Mouse (Mus musculus): Measurements from ENCODE around the gene Spg11. TPM values are rescaled to one million over a fixed set of nuclear protein-coding genes. Genes with fewer than 3 reads are reported as not detected.
"Not testable (repeated sequence)": the region's sequence is repeated elsewhere in the genome, so short reads cannot be mapped to it uniquely, and the experiment has no call there.

The Spg11 gene
- total RNA-seq, 2 experiments from 2014 or later: 18.6 to 20.1 TPM

DNA sequence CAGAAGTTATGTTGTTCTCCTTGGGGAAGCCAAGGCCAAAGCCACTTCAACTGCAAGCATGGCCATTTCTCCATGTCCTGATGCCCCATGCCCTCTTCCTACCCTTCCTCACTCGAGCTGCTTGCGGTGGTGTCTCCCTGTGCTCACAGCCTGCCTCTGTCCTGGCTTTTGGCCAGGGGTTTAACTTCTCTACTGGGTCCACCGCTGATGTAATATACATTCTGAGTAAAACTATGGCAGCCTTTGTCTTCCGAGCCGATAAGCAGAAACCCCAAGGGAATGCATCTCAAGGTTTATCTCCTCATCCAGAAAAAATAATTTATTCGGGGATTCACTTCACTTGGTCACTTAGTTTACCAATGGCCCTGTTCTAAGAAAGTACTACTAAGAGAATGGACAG is 28.5 kb upstream of the Spg11 start:
- DNase-seq (ENCODE audit: low spot score in 2 of 2): no peak

DNA sequence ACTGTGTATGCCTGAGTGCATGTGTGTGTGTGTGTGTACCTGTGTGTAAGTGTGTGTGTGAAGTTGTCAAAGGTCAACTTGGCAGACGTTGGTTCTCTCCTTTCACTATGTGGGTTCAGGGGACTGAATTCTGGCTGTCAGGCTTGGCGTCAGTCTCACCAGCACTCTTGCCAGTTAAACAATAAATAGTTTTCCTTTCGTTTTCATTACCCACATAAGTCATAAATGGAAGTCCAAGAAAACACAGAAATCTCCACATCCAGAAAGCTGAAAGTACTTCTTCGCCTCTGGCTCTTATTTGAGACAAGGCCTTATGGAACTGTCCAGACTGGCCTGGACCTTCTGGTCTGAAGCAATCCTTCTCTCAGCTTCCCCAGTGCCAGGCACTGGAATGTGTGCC is 27.6 kb upstream of the Spg11 start:
- no peak for DNase-seq (ENCODE audit: low spot score in 2 of 2)

DNA sequence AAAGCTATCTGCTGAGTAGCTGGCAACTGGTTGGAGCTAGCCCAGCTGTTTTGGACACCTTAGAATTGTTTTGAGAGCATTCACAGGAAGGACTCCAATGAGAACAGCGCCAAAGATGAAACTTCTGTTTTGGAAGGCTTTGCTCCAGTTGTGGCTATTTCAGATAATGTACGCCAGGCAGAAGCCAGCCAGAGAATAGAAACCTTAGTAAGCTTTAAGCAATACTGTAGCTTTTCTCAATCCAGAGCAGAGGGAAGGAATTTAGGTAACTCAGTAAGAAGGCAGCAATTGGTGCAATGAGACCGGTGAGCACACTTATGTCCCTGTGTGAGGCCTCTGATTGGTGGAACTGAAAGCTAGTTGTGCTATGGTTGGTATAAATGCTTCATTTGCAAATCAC is 24.9 kb upstream of the Spg11 start:
- no peak for DNase-seq (ENCODE audit: low spot score in 2 of 2)

DNA sequence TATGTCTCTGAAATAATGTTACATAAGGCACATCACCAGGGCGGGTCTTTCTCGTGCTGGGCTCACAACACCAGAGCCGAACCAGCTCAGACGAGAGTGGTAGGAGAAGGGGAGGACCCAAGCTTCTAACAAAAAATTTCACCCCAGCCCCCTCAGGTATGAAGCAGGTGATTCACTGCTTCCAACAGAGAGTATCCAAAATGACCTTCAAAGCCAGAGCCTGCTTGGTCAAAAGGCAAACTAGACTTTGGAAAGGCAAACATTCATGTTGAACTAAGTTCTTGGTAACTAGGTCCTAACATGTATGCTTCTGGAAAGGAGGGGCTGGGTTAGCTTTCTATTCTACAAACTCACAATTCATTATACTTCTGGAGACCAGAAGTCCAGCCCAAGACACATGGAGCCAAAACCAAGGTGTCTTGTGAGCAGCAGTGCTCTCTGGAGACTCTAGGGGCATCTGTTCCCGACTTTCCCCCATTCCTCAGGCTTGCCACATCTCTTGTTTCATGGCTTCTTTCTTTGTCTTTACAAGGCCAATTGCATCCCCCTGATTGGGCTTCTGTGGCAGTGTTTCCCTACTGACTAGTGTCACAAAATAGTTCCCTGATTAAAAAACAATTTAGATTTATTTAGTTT is 23.3 kb upstream of the Spg11 start:
- DNase-seq (ENCODE audit: low spot score in 2 of 2): no peak

DNA sequence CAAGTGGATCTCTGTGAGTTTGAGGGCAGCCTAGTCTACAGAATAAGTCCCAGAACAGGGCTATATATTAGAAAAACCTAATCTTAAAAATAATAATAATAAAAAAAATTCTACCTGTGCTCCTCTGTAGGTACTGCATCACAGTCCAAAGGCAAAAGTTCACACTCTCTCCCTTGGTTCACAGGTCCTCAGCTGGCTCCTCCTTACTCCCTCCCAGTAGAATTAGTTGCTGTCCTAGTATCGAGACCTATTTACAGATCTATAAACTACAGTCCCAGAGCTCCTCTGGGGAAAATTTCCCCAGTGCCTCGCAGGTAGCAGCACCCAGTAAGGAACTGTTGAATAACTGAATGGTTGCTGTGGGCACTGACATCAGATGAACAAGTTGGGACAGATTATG is 22.6 kb upstream of the Spg11 start:
- DNase-seq (ENCODE audit: low spot score in 2 of 2): no peak

DNA sequence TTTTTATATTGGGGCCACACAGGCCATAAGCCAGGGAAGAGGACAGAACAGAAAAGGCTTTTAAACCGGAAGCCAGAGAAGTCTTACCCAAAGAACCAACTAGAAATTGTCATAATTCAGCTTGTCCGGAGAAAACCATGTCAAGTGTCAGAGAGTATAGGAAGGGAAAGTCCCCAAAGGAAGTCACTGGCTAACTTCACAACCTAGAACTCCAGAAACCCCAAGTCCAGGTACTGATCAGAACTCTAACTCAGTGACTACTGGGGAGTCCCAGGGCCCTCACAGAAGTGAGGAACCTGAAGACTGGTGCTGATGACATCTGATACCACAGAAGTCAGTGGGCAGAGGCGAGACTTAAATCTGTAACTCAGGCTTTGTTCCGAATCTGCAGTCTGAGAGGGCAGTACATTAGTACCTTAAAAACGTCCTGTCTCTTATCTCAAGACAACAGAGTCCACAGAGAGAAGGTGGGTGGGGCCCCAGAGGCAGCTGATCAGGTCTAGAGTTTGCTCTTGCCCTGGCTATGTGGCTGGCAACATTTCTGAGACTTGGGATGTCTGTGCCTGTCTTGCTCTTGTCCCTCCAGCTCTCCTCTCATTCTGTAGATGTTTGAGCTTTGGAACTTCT is 19.8 kb upstream of the Spg11 start:
- no peak for DNase-seq (ENCODE audit: low spot score in 2 of 2)

DNA sequence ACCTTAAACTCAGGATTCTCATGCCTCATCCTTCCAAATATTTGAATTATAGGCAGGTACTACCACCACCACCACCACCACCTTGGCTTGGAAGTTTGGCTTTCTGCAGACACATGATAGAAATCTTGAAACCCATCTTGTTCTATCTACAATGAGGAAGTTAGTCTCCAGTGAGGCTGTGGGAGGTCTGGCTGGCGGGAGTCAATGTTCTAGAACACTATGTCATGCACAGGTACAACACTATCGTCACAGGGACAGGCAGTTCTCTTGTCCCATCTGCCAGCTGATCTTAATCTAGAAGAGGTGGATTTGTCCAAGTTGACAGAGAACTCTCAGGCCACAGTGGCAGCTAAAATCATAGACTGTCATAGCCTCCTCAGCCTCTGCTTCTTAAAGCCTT is 14.4 kb upstream of the Spg11 start:
- DNase-seq (ENCODE audit: low spot score in 2 of 2): no peak

DNA sequence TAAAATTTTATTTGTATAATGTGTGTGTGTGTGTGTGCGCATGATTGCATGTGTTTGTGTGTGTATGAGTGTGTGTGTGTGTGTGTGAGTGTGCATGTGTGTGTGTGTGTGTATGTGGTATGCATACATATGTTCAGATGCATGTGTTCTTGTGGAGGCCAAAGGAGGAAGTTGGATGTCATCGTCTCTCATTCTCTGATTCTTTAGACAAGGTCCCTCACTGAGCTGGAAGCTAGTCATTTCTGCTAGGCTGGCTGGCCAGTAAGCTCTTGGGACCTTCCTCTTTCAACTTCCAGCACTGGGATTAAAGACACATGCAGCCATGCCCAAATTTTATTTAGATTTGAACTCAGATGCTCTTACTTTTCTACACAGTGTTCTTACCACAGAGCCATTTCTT is 13.9 kb upstream of the Spg11 start:
- no peak for DNase-seq (ENCODE audit: low spot score in 2 of 2)

DNA sequence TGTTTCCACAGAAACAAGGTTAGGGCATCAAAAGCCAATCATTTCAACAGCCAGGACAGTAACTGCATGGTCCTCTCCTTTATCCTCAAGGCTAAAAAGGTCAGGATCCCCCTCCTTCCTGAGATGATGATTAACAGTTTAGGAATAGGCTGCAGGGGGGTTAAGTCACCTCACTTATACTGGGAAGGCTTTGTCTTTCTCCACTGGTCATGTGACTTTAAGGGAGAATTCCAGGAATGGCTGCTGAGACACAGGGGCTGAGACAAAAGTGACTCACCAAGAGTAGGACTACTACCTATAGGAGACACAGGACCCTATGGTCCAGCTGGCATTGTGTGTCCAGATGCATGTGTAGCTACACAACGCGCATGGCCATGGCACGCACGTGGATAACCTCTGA is 9.4 kb upstream of the Spg11 start:
- DNase-seq (ENCODE audit: low spot score in 2 of 2): no peak

DNA sequence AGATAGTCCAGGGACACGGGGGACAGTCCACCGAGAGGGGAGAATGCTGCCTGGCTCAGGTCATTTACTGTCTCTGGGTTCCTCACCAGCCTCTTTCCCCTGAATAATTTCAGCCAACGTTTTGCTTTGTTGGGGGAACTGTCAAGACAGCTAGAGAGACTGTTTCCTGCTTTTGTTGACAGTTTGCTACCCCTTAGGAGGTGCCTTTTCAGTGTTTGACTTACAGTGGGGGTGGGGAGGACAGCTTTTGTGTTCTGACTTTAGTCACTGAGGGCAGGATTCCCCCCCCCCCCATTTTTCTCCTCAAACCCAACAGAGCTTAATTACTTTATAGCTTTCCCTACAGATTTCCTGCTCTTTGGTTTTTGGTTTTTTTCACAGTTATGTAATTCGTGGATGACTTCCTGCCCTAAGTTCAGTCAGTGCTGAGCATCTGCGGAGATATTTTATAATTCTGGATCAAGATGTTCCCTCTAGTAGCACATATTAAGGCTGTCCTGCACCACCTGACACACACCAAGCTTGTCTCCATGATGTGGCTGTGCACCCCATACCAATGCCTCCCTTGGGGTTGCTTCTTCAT is 8.7 kb upstream of the Spg11 start:
- no peak for DNase-seq (ENCODE audit: low spot score in 2 of 2)

DNA sequence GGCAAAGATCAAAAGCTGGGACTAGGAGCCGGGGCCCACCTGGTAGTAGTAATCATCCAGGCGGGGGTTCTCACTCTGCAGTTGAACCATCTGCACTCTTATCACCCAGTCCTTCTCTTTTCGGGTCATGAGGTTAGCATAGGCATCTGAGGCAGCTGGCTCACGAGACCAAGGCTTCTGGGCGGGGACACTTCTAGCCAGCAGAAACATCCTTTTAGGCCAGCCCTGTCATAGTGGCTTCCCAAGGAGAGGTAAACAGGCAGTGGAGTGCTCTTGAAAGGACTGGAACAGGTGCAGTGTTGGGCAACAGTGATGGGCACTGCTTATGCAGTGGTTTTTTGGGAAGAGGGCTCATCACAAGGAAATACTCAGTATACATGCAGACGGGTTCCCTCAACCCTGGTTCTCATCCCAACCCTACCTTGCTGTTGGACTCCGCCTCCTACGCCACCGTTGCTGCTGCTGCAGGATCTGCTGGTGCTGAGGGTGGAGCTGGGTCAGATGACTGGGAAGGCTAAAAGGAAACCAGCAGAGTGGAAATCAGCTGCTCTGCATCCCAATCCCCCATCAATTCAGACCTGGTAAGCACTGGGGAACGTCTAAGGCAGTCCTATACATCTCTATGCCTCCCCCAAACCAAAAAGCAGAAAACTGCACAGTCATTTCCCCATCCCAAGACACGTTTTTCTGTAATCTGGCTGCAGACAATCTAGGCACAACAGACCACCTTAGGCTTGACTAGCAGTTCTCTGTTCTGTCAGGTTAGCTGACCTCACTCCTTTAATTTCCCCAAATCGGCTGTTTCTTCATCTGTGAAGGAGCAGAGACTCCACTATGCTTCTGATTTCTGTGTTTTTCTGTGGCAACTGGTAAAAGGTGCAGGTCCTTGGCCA is 7.7 kb upstream of the Spg11 start:
- DNase-seq (ENCODE audit: low spot score in 2 of 2): no peak

DNA sequence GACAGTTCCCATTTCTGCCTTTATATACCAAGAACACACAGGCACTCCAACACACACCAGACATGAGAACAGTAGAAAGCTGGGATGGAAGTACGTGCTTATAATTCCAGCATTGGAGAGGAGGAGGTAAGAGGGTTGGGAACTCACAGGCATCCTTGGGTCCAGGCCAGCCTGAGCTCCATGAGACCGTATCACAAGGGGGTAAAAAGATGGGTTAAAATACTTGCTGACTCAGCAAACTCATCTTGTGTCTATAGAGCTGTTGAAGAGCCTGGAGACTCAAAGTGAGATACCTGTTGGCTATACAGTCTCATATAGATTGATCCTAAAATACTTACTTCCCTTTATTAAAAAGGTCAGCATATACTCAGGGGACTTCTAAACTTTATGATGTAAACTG is 1.3 kb downstream of the Spg11 start:
- DNase-seq (ENCODE audit: low spot score in 2 of 2): no peak

DNA sequence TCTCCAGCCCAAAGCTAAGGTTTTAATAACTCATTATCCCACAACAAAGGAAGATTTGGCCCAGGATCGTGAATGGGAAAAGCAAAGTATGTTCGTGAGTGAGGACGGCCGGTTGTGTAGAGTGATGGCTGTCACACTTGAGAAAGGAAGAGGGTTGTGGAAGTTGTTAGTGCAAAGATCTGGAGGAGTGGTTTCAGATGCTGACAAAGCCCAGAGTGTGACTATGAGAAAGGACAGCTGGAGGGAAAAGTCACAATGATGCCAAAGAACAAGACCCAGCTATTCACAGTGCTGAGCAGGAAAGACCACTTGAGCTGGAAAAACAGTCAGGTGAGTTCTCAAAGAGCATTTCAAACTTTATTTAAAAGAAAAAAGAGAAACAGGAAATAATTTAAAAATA is 8.5 kb downstream of the Spg11 start:
- no peak for DNase-seq (ENCODE audit: low spot score in 2 of 2)

DNA sequence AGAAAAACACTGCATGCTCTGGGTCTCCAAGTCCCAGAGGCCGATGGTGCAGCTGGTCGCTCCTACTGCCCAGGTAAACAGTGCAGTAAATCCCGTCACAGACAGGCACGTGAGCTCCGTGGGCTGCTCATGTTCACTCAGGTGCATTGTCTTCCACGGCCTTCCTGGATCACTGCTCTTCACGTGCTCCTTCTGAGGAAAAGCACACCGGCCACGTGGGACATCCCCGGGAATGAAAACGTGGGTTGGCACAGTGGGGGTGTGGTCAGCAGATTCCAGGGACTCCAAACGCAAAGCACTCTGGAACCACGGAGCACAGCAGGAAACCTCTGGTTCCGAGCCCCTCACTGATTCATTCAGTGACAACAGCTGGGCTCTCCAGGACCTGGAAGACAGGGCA is 10.1 kb downstream of the Spg11 start:
- no peak for DNase-seq (ENCODE audit: low spot score in 2 of 2)

DNA sequence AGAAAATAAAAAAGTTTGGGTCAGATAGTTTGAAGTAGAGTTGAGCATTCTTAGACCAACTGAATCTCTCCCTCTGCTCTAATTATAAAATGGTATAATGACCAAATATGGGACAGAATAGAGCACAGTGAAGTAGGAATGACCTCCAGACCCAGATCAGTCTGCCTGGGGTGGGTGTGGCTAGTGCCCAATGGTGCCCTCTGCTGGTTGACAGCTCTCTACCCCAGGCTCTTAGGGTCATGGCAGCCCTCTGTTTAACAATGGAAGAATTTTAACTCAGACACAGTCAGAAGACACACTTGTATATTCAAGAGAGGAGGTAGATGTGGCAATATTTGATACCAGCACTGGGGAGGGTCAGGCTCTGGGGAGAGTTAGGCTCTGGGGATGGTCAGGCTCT is 16.1 kb downstream of the Spg11 start:
- no peak for DNase-seq (ENCODE audit: low spot score in 2 of 2)

DNA sequence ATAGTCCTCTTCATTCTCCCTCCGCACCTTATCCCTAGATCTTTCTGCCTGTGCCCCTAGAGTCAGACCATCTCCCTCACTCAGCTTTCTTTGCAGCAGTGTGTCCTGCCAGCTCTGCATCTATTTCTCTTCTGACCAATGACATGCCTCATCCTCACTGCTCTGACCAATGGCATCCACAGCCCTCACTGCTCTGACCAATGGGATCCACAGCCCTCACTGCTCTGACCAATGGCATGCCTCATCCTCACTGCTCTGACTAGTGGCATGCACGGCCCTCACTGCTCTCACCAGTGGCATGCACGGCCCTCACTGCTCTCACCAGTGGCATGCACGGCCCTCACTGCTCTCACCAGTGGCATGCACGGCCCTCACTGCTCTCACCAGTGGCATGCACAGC is 20.5 kb downstream of the Spg11 start:
- DNase-seq (ENCODE audit: low spot score in 2 of 2): not testable (repeated sequence)

DNA sequence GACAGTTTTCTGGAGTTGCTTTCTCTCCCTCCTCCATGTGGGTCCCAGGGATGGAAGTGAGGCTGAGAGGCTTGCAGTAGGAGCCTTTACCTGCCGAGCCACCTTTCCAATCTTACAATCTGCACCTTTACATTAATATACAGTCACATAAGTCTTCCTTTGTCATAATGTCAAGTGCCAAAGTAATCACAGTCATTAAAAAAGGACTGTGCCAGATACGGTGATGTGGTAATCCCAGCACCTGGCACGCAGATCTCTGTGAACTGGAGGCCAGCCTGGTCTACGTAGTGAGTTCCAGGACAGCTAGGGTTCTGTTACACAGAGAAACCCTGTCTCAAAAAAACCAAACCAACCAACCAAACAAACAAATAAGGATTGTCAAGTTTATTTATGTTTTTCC is 24.3 kb downstream of the Spg11 start:
- no peak for DNase-seq (ENCODE audit: low spot score in 2 of 2)

DNA sequence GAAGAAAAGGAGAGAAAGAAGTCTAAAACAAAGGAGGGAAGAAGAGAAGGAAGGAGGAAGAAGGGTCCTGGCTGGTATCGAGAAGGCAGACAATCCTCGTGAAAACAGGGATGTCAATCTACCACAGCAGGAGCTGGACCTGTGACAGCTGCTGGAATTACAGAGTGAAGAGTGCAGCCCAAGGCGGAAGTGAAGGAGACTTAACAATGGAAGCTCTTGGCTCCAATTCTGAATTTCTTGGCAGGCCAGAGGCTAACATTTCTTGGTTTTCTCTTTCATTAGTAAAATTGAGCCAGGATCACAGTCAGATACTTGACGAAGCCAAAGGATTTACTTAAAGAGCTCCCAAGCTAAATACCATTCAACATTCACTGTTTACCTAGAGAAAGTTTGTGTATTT is 31.7 kb downstream of the Spg11 start:
- no peak for DNase-seq (ENCODE audit: low spot score in 2 of 2)

DNA sequence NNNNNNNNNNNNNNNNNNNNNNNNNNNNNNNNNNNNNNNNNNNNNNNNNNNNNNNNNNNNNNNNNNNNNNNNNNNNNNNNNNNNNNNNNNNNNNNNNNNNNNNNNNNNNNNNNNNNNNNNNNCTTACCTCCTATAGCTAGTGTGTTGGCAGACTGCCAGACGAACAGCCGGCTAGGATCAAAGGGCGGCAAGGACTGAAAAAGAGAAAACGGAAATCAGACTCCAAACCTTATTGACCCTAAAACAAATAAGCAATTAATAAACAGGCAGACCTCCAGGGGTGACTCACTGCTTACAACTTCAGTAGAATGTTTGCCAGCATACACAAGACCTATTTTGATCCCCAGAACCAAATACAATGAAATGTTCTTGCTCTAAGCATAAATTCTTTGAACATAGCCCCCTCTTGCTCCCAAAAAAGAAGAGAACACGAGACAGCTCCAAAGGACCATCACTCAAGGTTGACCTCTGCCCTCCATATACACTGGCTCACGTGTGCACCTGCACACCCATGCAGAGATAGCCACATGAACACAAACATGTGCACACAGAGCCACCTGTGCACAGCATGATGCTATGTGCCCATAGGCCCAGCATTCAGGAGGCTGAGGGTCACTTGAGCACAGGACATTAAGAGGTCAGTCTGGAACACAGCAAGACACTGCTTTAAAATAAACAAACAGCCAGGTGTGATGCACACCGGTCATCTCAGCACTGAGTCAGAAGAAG is 36.3 kb downstream of the Spg11 start:
- DNase-seq (ENCODE audit: low spot score in 2 of 2): no peak

DNA sequence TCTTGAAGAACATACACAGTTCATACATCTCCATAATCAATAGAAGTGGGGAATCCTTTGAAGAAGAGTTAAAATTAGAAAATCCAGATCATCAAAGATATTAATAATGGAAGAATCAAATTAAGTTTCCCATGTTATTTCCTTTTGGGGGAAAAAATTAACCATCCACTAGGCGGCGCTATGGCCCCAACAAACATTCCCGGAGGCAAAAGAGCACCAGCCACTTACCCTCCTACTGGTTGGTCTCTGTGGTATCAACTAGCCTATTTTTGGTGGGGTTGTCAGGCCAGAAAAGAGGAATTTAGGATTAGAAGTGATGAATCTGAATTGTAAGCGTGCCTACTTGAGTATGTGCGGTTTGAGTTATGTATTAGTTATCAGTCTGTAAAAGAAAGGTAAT is 48.3 kb downstream of the Spg11 start:
- peak; percentile 38 to 57 for DNase-seq (ENCODE audit: low spot score in 2 of 2)

DNA sequence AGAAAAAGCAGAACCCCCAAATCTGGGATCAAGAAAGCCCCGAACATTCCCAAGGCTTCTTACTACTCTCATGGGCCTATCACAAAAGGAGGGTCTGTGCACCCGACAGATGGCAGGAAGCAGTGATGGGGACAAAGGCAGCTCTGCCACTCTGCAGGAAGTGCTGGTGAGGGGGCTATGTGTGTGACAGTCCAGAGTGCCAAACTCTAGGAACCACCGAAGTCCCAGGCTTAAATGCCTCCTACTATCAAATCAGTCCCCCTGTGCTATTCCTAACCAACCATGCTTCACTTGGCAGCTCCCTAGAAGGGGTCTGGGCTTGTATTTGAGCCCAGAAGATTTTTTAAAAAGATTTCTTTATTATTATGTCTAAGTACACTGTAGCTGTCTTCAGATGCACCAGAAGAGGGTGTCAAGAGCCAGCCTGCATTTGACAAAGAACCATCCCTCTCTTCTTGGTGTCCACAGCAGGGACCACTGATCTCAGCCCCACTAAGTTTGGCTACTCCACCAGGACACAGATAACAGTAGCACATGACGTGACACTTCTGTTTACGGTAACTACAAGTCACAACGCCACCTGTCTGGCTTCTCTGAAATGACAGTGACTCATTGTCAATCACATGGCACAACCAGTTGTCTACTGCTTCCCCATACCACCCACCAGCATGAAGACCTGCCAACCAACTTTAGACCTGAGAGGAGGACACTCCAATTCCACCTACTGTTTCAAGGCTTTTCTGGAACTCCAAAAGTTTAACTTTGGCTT is 48.9 kb downstream of the Spg11 start:
- DNase-seq (ENCODE audit: low spot score in 2 of 2): no peak

Data from layer of hippocampus, postnatal 10 days (tissue).